Mouse (Mus musculus) cerebellum, adult (tissue): ENCODE measurements around the gene Sema5a.

Source experiments
- ATAC-seq: cut with Nextera tagmentation; 2 replicates; pipeline ENCODE4 v1.9.2; 2017; ENCODE audit warnings: mild to moderate bottlenecking, moderate library complexity, mixed read lengths; ENCODE audit not compliant: insufficient number of reproducible peaks, low FRiP score, low TSS enrichment

Sema5a gene

GRCm38 (mm10) chr15:32517954-32518353 lies 273.3 kb downstream of the Sema5a start:
- ATAC-seq: no peak

- 0 out of 2 replicates have a peak, but pooled peaks have one; percentile 27 for ATAC-seq
These were observed 287.9 kb downstream of the Sema5a start for GRCm38 (mm10) chr15:32532539-32532938.

- ATAC-seq: peak; percentile 70
These were observed 289.0 kb downstream of the Sema5a start for GRCm38 (mm10) chr15:32533541-32534080.

- ATAC-seq: no peak
These were observed 292.3 kb downstream of the Sema5a start for GRCm38 (mm10) chr15:32536755-32537503.

- ATAC-seq: no peak
These were observed 292.8 kb downstream of the Sema5a start for GRCm38 (mm10) chr15:32537504-32537792.

- ATAC-seq: no peak
These were observed 293.5 kb downstream of the Sema5a start for GRCm38 (mm10) chr15:32538092-32538491.

GRCm38 (mm10) chr15:32542746-32543145 lies 298.1 kb downstream of the Sema5a start:
- ATAC-seq: no peak

GRCm38 (mm10) chr15:32543181-32543580 lies 298.6 kb downstream of the Sema5a start:
- no peak for ATAC-seq

- no peak for ATAC-seq
These were observed 300.8 kb downstream of the Sema5a start for GRCm38 (mm10) chr15:32545455-32545854.

GRCm38 (mm10) chr15:32546746-32547145 lies 302.1 kb downstream of the Sema5a start:
- no peak for ATAC-seq

- 0 out of 2 replicates have a peak, but pooled peaks have one; percentile 42 for ATAC-seq
These were observed 314.3 kb downstream of the Sema5a start for GRCm38 (mm10) chr15:32558925-32559324.

GRCm38 (mm10) chr15:32562600-32562999 lies 318.0 kb downstream of the Sema5a start:
- no peak for ATAC-seq

- ATAC-seq: peak; percentile 65; the same call in 1 of the 2 replicates
These were observed 323.7 kb downstream of the Sema5a start for GRCm38 (mm10) chr15:32568181-32568857.

- no peak for ATAC-seq
These were observed 324.3 kb downstream of the Sema5a start for GRCm38 (mm10) chr15:32568858-32569387.

GRCm38 (mm10) chr15:32574327-32574726 lies 329.7 kb downstream of the Sema5a start:
- peak; percentile 23; the same call in 1 of the 2 replicates for ATAC-seq

GRCm38 (mm10) chr15:32575212-32575611 lies 330.6 kb downstream of the Sema5a start:
- no peak for ATAC-seq

GRCm38 (mm10) chr15:32579351-32579750 lies 334.7 kb downstream of the Sema5a start:
- ATAC-seq: no peak

- ATAC-seq: no peak
These were observed 346.0 kb downstream of the Sema5a start for GRCm38 (mm10) chr15:32590641-32591040.

- no peak for ATAC-seq
These were observed 349.1 kb downstream of the Sema5a start for GRCm38 (mm10) chr15:32593746-32594145.

- ATAC-seq: no peak
These were observed 352.0 kb downstream of the Sema5a start for GRCm38 (mm10) chr15:32596574-32596973.

- ATAC-seq: no peak
These were observed 352.6 kb downstream of the Sema5a start for GRCm38 (mm10) chr15:32597189-32597588.
